Mouse (Mus musculus) lung, embryonic 14.5 days (tissue): ENCODE data around the gene Rmnd5a. TPM values are rescaled to one million over a fixed set of nuclear protein-coding genes. Genes with fewer than 3 reads are reported as not detected.

ENCODE experiments used
- ATAC-seq: fragments of 200-750 bp; cut with Nextera tagmentation; 2 replicates; pipeline ENCODE4 v1.8.0; 2017; ENCODE audit warnings: mild to moderate bottlenecking, moderate TSS enrichment, moderate library complexity; ENCODE audit not compliant: insufficient read depth
- DNase-seq: peaks from one replicate; pipeline ENCODE4 v3.0.0-alpha.2; 2015
- H3K27ac ChIP-seq: fragments of 300-500 bp; sonication (generic); 2 replicates; pipeline ENCODE4 v1.5.1; 2014; ENCODE audit warnings: low read depth, mild to moderate bottlenecking, moderate library complexity
- H3K27me3 ChIP-seq: fragments of 300-500 bp; sonication (generic); 2 replicates; pipeline ENCODE4 v1.6.1; 2014; ENCODE audit warnings: low read length, control low read depth; ENCODE audit not compliant: insufficient read depth
- H3K36me3 ChIP-seq: fragments of 300-500 bp; sonication (generic); 2 replicates; pipeline ENCODE4 v1.6.1; 2014; ENCODE audit warnings: control low read depth; ENCODE audit not compliant: insufficient read depth
- H3K4me1 ChIP-seq: fragments of 300-500 bp; sonication (generic); 2 replicates; pipeline ENCODE4 v1.6.1; 2014; ENCODE audit warnings: antibody characterized with exemption, control low read depth; ENCODE audit not compliant: insufficient read depth
- H3K4me2 ChIP-seq: fragments of 300-500 bp; sonication (generic); 2 replicates; pipeline ENCODE4 v1.6.1; 2014; ENCODE audit warnings: mild to moderate bottlenecking
- H3K4me3 ChIP-seq: fragments of 300-500 bp; sonication (generic); 2 replicates; pipeline ENCODE4 v1.5.1; 2014; ENCODE audit warnings: low read depth, low read length
- H3K9ac ChIP-seq: fragments of 300-500 bp; sonication (generic); 2 replicates; pipeline ENCODE4 v1.6.1; 2014
- H3K9me3 ChIP-seq: fragments of 300-500 bp; sonication (generic); 2 replicates; pipeline ENCODE4 v1.6.1; 2016; ENCODE audit warnings: low read depth, low read length, control low read depth
- CTCF ChIP-seq: IDR thresholded peaks from 2 replicates; pipeline ENCODE4 v1.5.1; 2016; ENCODE audit warnings: antibody characterized with exemption, low read depth
- WGBS: fragments of 180-500 bp; shearing (Covaris S2); extraction: QIAGEN DNeasy Blood & Tissue Kit; methylation state at CpG from one replicate; pipeline ENCODE4 v1.1.7; 2014; 5-methylcytosine and 5-hydroxymethylcytosine counted together
- polyA plus RNA-seq: library from polyadenylated mRNA; unstranded; fragments of >200 nt; fragmentation: Nextera tagmentation; extraction: Ambion mirVana; gene quantifications from 2 replicates; pipeline ENCODE4 v1.2.1, GENCODE M21; 2014

Gene Rmnd5a
- polyA plus RNA-seq, 1 experiment from 2014 or later = 9.4 TPM

- Histone ChIP-seq H3K27ac (no peak overlapping the region), H3K4me1 (no peaks in the 10 kb centered on the region), H3K4me3 (no peak overlapping the region), H3K27me3 (no peaks in the 10 kb centered on the region), H3K9me3 (no peaks in the 10 kb centered on the region), H3K4me2 (no peak overlapping the region), H3K9ac (no peak overlapping the region), H3K36me3 (no peaks in the 10 kb centered on the region)
- 72% methylated on average over 6 of the region's 6 CpGs for WGBS
- TF ChIP-seq CTCF = no peak
- ATAC-seq (no peak), DNase-seq (no peak)
These were observed 19.6 kb downstream of the Rmnd5a start for GRCm38 (mm10) chr6:71420848-71421247.

DNA sequence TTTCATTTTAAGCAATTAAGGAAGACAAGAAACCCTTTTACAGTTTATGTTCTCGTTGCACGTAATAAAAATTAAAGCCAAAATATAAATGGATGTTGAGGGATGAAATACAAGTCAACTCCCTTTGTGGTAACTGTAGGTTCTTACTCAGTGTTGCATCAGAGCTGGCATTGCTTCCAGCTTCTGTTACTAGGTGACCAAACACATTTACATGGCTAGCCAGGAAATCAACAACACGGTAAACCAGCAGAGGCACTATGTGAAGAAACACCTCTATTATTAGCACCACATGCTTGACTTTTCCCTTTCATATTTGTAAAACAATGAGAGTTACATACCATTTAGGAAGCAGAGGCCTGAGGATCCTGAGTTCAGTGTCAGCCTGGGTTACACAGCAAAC lies 21.6 kb downstream of the Rmnd5a start:
- H3K9ac ChIP-seq = no peak overlapping the region
- no peaks in the 10 kb centered on the region for H3K4me1 ChIP-seq
- H3K27ac ChIP-seq = no peak overlapping the region
- no peaks in the 10 kb centered on the region for H3K9me3 ChIP-seq
- 80% methylated on average over 3 of the region's 3 CpGs for WGBS
- H3K27me3 ChIP-seq = no peaks in the 10 kb centered on the region
- no peak overlapping the region for H3K4me2 ChIP-seq
- no peak overlapping the region for H3K4me3 ChIP-seq
- DNase-seq (no peak), ATAC-seq (no peak)
- no peak for TF ChIP-seq CTCF
- H3K36me3 ChIP-seq = no peaks in the 10 kb centered on the region

GRCm38 (mm10) chr6:71415446-71415845 lies 25.0 kb downstream of the Rmnd5a start:
- H3K9me3 ChIP-seq = no peaks in the 10 kb centered on the region
- H3K4me3 ChIP-seq = no peak overlapping the region
- no peak overlapping the region for H3K9ac ChIP-seq
- H3K36me3 ChIP-seq = no peaks in the 10 kb centered on the region
- no peak overlapping the region for H3K4me2 ChIP-seq
- TF ChIP-seq CTCF = no peak
- H3K27me3 ChIP-seq = no peaks in the 10 kb centered on the region
- no peaks in the 10 kb centered on the region for H3K4me1 ChIP-seq
- 70% methylated on average over 3 of the region's 3 CpGs for WGBS
- DNase-seq (no peak), ATAC-seq (no peak)
- H3K27ac ChIP-seq = no peak overlapping the region

DNA sequence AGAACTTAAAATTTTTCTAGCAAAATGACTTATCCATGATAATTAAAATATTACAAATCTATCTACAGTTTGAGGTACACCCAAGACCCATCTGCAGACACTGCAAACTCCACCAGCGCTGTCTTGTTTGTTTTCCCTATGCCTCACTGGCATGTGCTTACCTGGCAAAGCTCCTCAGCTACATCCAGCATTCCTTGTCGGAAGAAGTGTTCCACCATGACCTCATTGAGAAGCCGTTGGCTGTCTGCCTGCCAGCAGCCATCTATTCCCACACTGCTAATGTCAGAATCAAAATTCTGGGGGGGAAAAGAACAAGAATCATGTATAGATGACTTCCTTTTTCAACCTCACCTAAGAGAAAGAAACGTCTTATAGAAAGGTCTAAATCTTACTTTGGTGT lies 25.8 kb downstream of the Rmnd5a start:
- Histone ChIP-seq H3K36me3 (no peaks in the 10 kb centered on the region), H3K9ac (no peak overlapping the region), H3K27ac (no peak overlapping the region), H3K4me3 (no peak overlapping the region), H3K27me3 (no peaks in the 10 kb centered on the region), H3K4me1 (no peaks in the 10 kb centered on the region), H3K4me2 (no peak overlapping the region), H3K9me3 (no peaks in the 10 kb centered on the region)
- no peak for ATAC-seq
- no peak for DNase-seq
- no peak for TF ChIP-seq CTCF
- 63% methylated on average over 4 of the region's 4 CpGs for WGBS

DNA sequence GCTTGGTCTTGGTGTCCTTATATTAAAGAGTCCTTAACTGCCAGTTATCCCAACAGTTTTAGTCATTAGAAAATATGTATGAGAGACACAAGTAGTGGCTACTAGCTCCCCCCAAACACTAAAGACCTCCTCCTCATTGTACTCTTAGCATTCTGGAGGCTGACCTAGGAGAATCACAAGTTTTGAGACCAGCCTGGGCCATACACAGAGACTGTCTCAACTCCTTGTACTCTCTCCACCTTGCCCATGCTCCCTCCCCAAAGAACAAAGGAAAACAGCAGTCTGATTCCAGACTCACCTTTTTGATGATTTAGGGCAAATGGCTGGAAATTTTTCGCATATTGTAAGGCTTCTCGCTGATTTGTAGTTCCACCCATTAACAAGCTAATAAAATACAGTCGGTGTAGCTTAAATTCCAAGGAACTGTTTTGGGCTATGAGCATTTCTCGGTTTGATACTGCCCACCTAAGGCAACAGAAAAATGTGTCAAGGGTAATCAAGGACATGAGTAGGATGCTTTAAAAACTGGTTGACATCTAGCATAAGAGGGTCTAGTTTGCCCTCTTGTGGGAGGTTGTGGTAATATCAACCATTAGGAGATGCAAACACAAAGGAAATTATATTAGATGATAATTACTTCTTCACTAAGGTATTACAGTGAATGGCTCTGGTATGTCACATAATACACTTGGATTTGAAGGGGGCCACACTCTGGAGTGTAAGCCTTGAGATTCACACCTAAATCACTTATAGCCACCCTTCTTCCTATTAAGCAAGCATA lies 41.4 kb downstream of the Rmnd5a start:
- Histone ChIP-seq H3K27ac (no peak overlapping the region), H3K9me3 (no peaks in the 10 kb centered on the region), H3K36me3 (peaks cover 20% of the 10 kb centered on the region), H3K27me3 (no peaks in the 10 kb centered on the region), H3K9ac (no peak overlapping the region), H3K4me1 (no peaks in the 10 kb centered on the region), H3K4me3 (no peak overlapping the region), H3K4me2 (no peak overlapping the region)
- 75% methylated on average over 4 of the region's 4 CpGs for WGBS
- peak; percentile 72 for TF ChIP-seq CTCF
- ATAC-seq = no peak
- peak; percentile 71 for DNase-seq

GRCm38 (mm10) chr6:71396761-71397160 lies 43.7 kb downstream of the Rmnd5a start:
- Histone ChIP-seq H3K27me3 (no peaks in the 10 kb centered on the region), H3K4me3 (no peak overlapping the region), H3K4me2 (no peak overlapping the region), H3K27ac (no peak overlapping the region), H3K9ac (no peak overlapping the region), H3K9me3 (no peaks in the 10 kb centered on the region), H3K4me1 (no peaks in the 10 kb centered on the region), H3K36me3 (peaks cover 37% of the 10 kb centered on the region)
- ATAC-seq = no peak
- 88% methylated on average over 6 of the region's 6 CpGs for WGBS
- no peak for TF ChIP-seq CTCF
- DNase-seq = no peak

DNA sequence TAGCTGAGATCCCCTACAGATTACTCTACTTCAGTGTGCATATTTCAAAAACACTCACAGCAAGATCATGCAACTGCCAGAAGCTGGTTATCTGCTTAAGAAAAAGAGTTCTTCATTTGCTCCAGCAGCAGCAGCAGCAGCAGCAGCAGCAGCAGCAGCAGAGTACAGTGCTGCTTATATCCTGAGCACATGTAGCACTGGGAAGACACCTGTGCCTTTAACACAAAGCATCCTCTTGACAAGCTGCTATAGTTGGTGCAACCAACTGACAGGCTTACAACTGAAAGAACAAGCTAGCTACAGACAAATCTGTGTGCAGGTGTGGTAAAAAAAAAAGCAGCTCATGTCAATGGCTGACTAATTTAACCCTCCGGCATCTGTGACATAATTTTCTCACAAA lies 44.4 kb downstream of the Rmnd5a start:
- no peaks in the 10 kb centered on the region for H3K9me3 ChIP-seq
- H3K4me1 ChIP-seq = no peaks in the 10 kb centered on the region
- H3K36me3 ChIP-seq = peaks cover 44% of the 10 kb centered on the region
- no peak overlapping the region for H3K27ac ChIP-seq
- H3K4me3 ChIP-seq = no peak overlapping the region
- TF ChIP-seq CTCF = no peak
- H3K9ac ChIP-seq = no peak overlapping the region
- H3K27me3 ChIP-seq = no peaks in the 10 kb centered on the region
- DNase-seq = no peak
- no peak overlapping the region for H3K4me2 ChIP-seq
- ATAC-seq = no peak
- WGBS = 98% methylated on average over 1 of the region's 1 CpGs
